Comparison of ENCODE assay signal across 26 mouse cellular contexts in genomic region chr3:22138580-22139099, GRCm38 (mm10).
DNase-seq lines count a peak whose midpoint lies in the region; ATAC-seq and TF ChIP-seq lines count a peak whose summit lies in the region.
"Had no signal": no experiment of that assay in that cellular context is flagged by ENCODE, and none has a peak within 500 bp of the region (broad histone marks: within the 10 kb centered on the region; RNA-seq: fewer than 3 reads in every experiment).

No protein-coding gene starts in this region.

- TF ChIP-seq RAD21 in CH12.LX (IDR thresholded peaks at IDR 0.05; ENCODE audit: low read depth, low read length), result no peak

- H3K4me3 ChIP-seq in layer of hippocampus, adult 2 months, result no peak overlapping the region
- H3K4me3 ChIP-seq in CH12.LX (replicated peaks in 1 of 3; ENCODE audit: low read depth in 2 of 3, low read length in 2 of 3, poor library complexity in 1 of 3), result no peak overlapping the region
- H3K4me3 ChIP-seq: embryonic facial prominence, embryonic 12.5 days; erythroblast, embryonic 14.5 days; heart, adult 2 months; hindbrain, embryonic 15.5 days; limb, embryonic 13.5 days; midbrain, embryonic 12.5 days; neural tube, embryonic 15.5 days had no signal

- no peak for TF ChIP-seq EP300 in CH12.LX (IDR thresholded peaks at IDR 0.05; ENCODE audit: low read length)

- peaks cover 55% of the 10 kb centered on the region for H3K79me2 ChIP-seq in CH12.LX (replicated peaks; ENCODE audit: control insufficient read depth, extremely low read depth, insufficient read depth, poor library complexity, severe bottlenecking)

- in situ Hi-C loops in CH12.LX (cut with MboI; ENCODE audit: low pct_ligation_motif_present, low pct_unique_long_range_greater_than_20kb, low sequenced_read_pairs), result no loop called here

- no peak for TF ChIP-seq CTCF in layer of hippocampus, adult 2 months (conservative IDR thresholded peaks at IDR 0.05)
- no peak for TF ChIP-seq CTCF in CH12.LX (conservative IDR thresholded peaks at IDR 0.05 in 1 of 2, IDR thresholded peaks at IDR 0.05 in 1 of 2; ENCODE audit: low read depth in 2 of 2, low read length in 2 of 2)

- dilution Hi-C loops in CH12.LX (cut with MboI; ENCODE audit: extremely low pct_ligation_motif_present, extremely low pct_unique_long_range_greater_than_20kb, low sequenced_read_pairs), result no loop called here

- H3K4me1 ChIP-seq in CH12.LX (ENCODE audit: control insufficient read depth in 1 of 2, insufficient read depth in 2 of 2), result peaks cover 15 to 58% of the 10 kb centered on the region in 2 experiments
- H3K4me1 ChIP-seq: embryonic facial prominence, embryonic 12.5 days had no signal

- no peak for DNase-seq in layer of hippocampus, adult 2 months (ENCODE audit: low spot score in 2 of 2)
- DNase-seq in layer of hippocampus, adult 9-11 months, result no peak
- no peak for DNase-seq in CH12.LX (ENCODE audit: extremely low read depth)
- no peak for DNase-seq in adrenal gland, postnatal 10 days
- no peak for DNase-seq in adrenal gland, adult 8-10 months
- DNase-seq: cerebellum, adult 11 months; cerebellum, postnatal 14 days; gastrocnemius, postnatal 25 days; heart, adult 2 months; heart, postnatal 36 days; kidney, adult 9 months; kidney, postnatal 25 days; lung, adult 18-20 months; lung, postnatal 10 days; right cerebral cortex, adult 18-20 months; right cerebral cortex, postnatal 4 days had no signal

- H3K27me3 ChIP-seq in CH12.LX (replicated peaks), result no peaks in the 10 kb centered on the region
- H3K27me3 ChIP-seq: embryonic facial prominence, embryonic 12.5 days; hindbrain, embryonic 15.5 days; limb, embryonic 13.5 days; midbrain, embryonic 12.5 days; neural tube, embryonic 15.5 days had no signal

- ATAC-seq in granulocyte monocyte progenitor cell, adult 5-6 weeks (replicated peaks; ENCODE audit: poor library complexity, severe bottlenecking), result peak; percentile 12; the same call in 1 of the 2 replicates
- ATAC-seq in megakaryocyte-erythroid progenitor cell, adult 5-6 weeks (replicated peaks; ENCODE audit: low FRiP score, low TSS enrichment, poor library complexity, severe bottlenecking), result peak; percentile 69
- ATAC-seq: forebrain, embryonic 14.5 days; intestine, embryonic 16.5 days had no signal

- peaks cover 0 to 10% of the 10 kb centered on the region in 2 experiments for H3K36me3 ChIP-seq in CH12.LX (replicated peaks in 1 of 2; ENCODE audit: control insufficient read depth in 1 of 2, insufficient read depth in 1 of 2, low read length in 1 of 2)
- H3K36me3 ChIP-seq: embryonic facial prominence, embryonic 12.5 days; hindbrain, embryonic 15.5 days; limb, embryonic 13.5 days; midbrain, embryonic 12.5 days; neural tube, embryonic 15.5 days had no signal

- H3K4me2 ChIP-seq in CH12.LX (ENCODE audit: insufficient read depth, low read depth, poor library complexity, severe bottlenecking), result peak overlapping the region; percentile 99
- H3K4me2 ChIP-seq: embryonic facial prominence, embryonic 12.5 days; hindbrain, embryonic 15.5 days; limb, embryonic 13.5 days; midbrain, embryonic 12.5 days; neural tube, embryonic 15.5 days had no signal

- H3K9me3 ChIP-seq in CH12.LX (replicated peaks; ENCODE audit: low read length), result no peaks in the 10 kb centered on the region
- H3K9me3 ChIP-seq: embryonic facial prominence, embryonic 12.5 days; hindbrain, embryonic 15.5 days; limb, embryonic 13.5 days; midbrain, embryonic 12.5 days; neural tube, embryonic 15.5 days had no signal

- H3K27ac ChIP-seq in layer of hippocampus, adult 2 months, result 0 out of 2 replicates have a peak overlapping the region, but pooled peaks have one; percentile 8
- peak overlapping the region; percentile 42 for H3K27ac ChIP-seq in CH12.LX (ENCODE audit: insufficient read depth, low read depth)
- H3K27ac ChIP-seq: embryonic facial prominence, embryonic 12.5 days; heart, adult 2 months; hindbrain, embryonic 15.5 days; limb, embryonic 13.5 days; midbrain, embryonic 12.5 days; neural tube, embryonic 15.5 days had no signal

- no peak for TF ChIP-seq POLR2A in CH12.LX (IDR thresholded peaks at IDR 0.05; ENCODE audit: low read depth, low read length)

- no peak overlapping the region; the same call in 1 of the 2 replicates for H3K9ac ChIP-seq in CH12.LX (ENCODE audit: insufficient read depth, low read depth)
- H3K9ac ChIP-seq: embryonic facial prominence, embryonic 12.5 days; hindbrain, embryonic 15.5 days; limb, embryonic 13.5 days; midbrain, embryonic 12.5 days; neural tube, embryonic 15.5 days had no signal

TF ChIP-seq in CH12.LX, 34 proteins besides CTCF, POLR2A, EP300 and RAD21:
- TF ChIP-seq JUND (conservative IDR thresholded peaks at IDR 0.05; ENCODE audit: low read depth, low read length), result no peak
- TF ChIP-seq RCOR1 (conservative IDR thresholded peaks at IDR 0.05; ENCODE audit: low read depth, low read length), result peak; percentile 9; the same call in 1 of the 2 replicates
- 0 out of 2 replicates have a peak, but pooled peaks have one; percentile 8 for TF ChIP-seq MYC (IDR thresholded peaks at IDR 0.05; ENCODE audit: low read depth, low read length)
